Mouse (Mus musculus) layer of hippocampus, adult 8-10 months (tissue): Measurements from ENCODE around the gene 9030612E09Rik. TPM values are rescaled to one million over a fixed set of nuclear protein-coding genes. Genes with fewer than 3 reads are reported as not detected.

Source experiments
- DNase-seq, 2 experiments: peaks; one replicate each; pipeline ENCODE4 v3.0.0; 2022; ENCODE audit warnings: low spot score in 2 of 2
- total RNA-seq, 4 experiments: library from RNA; stranded (reverse); gene quantifications; 2 replicates each; pipeline ENCODE4 v1.2.4; 2022

9030612E09Rik gene
- total RNA-seq, 4 experiments from 2014 or later = 1.5 to 2.0 (median 1.7) TPM

DNA sequence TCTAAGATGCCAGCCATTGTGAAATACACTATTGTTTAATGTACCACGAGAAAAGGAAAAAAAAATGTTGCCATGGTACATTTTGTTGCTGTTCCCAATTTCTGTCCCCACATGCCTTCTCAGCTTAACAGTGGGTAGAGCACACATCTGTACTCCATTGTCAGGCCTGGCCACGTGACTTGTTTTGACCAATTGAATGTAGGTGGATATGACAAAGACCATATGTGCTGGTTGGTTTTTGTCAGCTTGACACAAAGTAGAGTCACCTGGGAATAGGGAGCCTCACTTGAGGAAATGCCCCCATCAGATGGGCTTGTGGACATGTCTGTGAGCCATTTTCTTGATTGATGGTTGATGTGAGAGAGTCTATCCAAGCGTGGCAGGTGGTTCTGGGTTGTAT is 29.4 kb downstream of the 9030612E09Rik start:
- DNase-seq = no peak

DNA sequence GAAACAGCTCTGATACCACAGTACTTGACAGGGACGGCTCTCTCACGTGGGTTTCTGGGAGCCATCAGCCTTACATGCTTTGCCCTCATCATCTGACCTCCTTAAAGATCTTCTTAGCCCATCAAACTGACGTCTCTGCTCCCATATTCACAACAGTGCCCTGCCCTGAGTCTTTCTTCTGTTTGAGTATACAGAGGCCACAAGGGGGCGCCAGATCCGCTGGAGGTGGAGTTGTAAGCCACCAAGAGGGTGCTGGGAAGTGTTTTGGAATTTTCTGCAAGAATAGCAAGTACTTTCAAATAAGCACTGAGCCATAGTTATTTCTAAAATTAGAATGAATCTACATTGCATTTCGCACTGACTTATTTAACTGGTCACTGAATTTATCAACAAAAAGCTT is 37.4 kb downstream of the 9030612E09Rik start:
- DNase-seq = no peak

- no peak for DNase-seq
Observed at GRCm38 (mm10) chr10:43217361-43217900, 42.9 kb downstream of the 9030612E09Rik start.

- DNase-seq = no peak
Observed at GRCm38 (mm10) chr10:43220479-43220878, 46.0 kb downstream of the 9030612E09Rik start.

- peak; percentile 94 to 95 for DNase-seq
Observed at GRCm38 (mm10) chr10:43220910-43221625, 46.6 kb downstream of the 9030612E09Rik start, which contains the start of gene Pdss2. Gene Pdss2 (plus strand): TSS chr10:43221486.

DNA sequence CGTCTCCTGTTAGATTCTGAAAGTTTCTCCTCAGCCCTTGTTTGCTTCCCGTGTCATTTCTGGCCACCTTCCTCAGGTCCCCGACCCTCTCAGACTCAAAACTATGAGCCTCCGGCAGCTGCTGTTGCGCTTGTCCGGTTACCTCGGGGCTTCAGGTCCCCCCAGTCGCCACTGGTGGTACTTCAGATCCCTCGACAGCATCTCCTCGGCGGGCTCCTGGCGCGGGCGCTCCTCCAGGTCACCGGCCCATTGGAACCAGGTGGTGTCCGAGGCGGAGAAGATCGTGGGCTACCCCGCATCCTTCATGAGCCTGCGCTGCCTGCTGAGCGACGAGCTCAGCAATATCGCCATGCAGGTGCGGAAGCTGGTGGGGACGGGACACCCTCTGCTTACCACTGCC is 47.2 kb downstream of the 9030612E09Rik start:
- no peak for DNase-seq

DNA sequence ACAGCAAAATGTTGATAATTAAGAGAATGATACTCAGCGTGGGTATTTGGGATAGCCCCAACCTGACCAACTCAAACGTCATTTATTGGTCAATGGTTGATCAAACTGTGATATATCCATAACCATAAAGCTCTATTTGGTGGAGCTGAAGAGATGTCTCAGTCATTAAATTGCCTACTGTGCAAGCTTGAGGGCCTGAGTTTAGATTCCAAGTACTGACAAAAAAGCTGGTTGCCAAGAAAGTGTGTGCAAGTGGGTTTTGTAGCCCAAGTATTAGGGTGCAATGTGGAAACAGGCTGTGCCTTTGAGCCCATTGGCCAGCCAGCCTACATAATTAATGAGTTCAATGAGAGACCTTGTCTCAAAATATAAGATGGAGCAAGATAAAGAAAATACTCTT is 48.9 kb downstream of the 9030612E09Rik start:
- no peak for DNase-seq

Other genes with a start within 250 kb of the 9030612E09Rik start
- 10 to 100 TPM; 70.2 to 79.5 (median 72.3) TPM for gene Sobp, start 174 bp upstream of the 9030612E09Rik start, total RNA-seq
- 10 to 100 TPM; 17.4 to 21.2 (median 18.2) TPM for gene Pdss2, start 46.8 kb downstream of the 9030612E09Rik start, total RNA-seq